Comparison of ENCODE assay signal across 28 mouse cellular contexts in genomic region chr7:25632679-25633078, GRCm38 (mm10). TPM values are rescaled to one million over a fixed set of nuclear protein-coding genes. Genes with fewer than 3 reads are reported as not detected.
DNase-seq lines count a peak whose midpoint lies in the region; ATAC-seq and TF ChIP-seq lines count a peak whose summit lies in the region.
"Had no signal": no experiment of that assay in that cellular context is flagged by ENCODE, and none has a peak within 500 bp of the region (broad histone marks: within the 10 kb centered on the region; RNA-seq: fewer than 3 reads in every experiment).

No protein-coding gene starts in this region.

- H3K9me3 ChIP-seq in lung, postnatal 0 days (ENCODE audit: low read length): no peaks in the 10 kb centered on the region
- H3K9me3 ChIP-seq: embryonic facial prominence, embryonic 12.5 days; forebrain, embryonic 13.5 days; G1E; hindbrain, embryonic 10.5 days; limb, embryonic 15.5 days; lung, embryonic 15.5 days; midbrain, embryonic 10.5 days; neural tube, embryonic 13.5 days had no signal

- intact Hi-C loops in gastrocnemius, adult 2 months (cut with DNase I): no loop called here

- DNase-seq in lung, postnatal 0 days (ENCODE audit: low spot score): peak; percentile 51
- no peak for DNase-seq in lung, postnatal 4 days
- DNase-seq in left cerebral cortex, adult 9 months (ENCODE audit: low spot score in 2 of 2): no peak
- DNase-seq in gastrocnemius, adult 2 months: no peak
- DNase-seq: adrenal gland, postnatal 25 days; cerebellum, adult 8-10 months; gastrocnemius, postnatal 14 days; kidney, adult 8-10 months; kidney, postnatal 36 days; thymus, adult 18-20 months; thymus, postnatal 4 days had no signal

- ATAC-seq in lung, postnatal 0 days: peak; percentile 37
- peak; percentile 87 for ATAC-seq in granulocyte monocyte progenitor cell, adult 5-6 weeks (replicated peaks; ENCODE audit: poor library complexity, severe bottlenecking)
- peak; percentile 52 for ATAC-seq in monocyte, adult 5-6 weeks (replicated peaks; ENCODE audit: insufficient number of reproducible peaks, low FRiP score, low TSS enrichment, poor library complexity, severe bottlenecking)
- ATAC-seq: CD4-positive, CD25-positive, alpha-beta regulatory T cell, adult 4 months; forebrain, embryonic 13.5 days; inflammation-experienced regulatory T-cells, adult 6 months had no signal

- TF ChIP-seq CTCF in lung, postnatal 0 days (IDR thresholded peaks at IDR 0.05): no peak
- no peak; the same call in 1 of the 2 replicates for TF ChIP-seq CTCF in bone marrow, adult 2 months (IDR thresholded peaks at IDR 0.05; ENCODE audit: control insufficient read depth, insufficient read depth, low read length)
- no peak for TF ChIP-seq CTCF in gastrocnemius, adult 2 months (IDR thresholded peaks at IDR 0.05)

- H3K27me3 ChIP-seq in lung, postnatal 0 days (replicated peaks; ENCODE audit: insufficient read depth, low read length): no peaks in the 10 kb centered on the region
- H3K27me3 ChIP-seq: lung, embryonic 15.5 days had no signal

- H3K4me1 ChIP-seq in lung, postnatal 0 days (ENCODE audit: insufficient read depth, low read depth, low read length): peaks cover 6% of the 10 kb centered on the region; the same call in 1 of the 2 replicates
- H3K4me1 ChIP-seq in bone marrow, adult 2 months (ENCODE audit: control insufficient read depth, insufficient read depth, low read length): peaks cover 16% of the 10 kb centered on the region

- TF ChIP-seq EP300 in lung, postnatal 0 days (IDR thresholded peaks at IDR 0.05): no peak

- WGBS in lung, postnatal 0 days: 79% methylated on average over 5 of the region's 5 CpGs
- WGBS in bone marrow, adult 2 months: 6% methylated on average over 5 of the region's 5 CpGs

- H3K9ac ChIP-seq in lung, postnatal 0 days (replicated peaks; ENCODE audit: low read depth): no peak overlapping the region
- H3K9ac ChIP-seq: embryonic facial prominence, embryonic 12.5 days; forebrain, embryonic 13.5 days; limb, embryonic 15.5 days; lung, embryonic 15.5 days; neural tube, embryonic 13.5 days had no signal

- H3K4me2 ChIP-seq in lung, postnatal 0 days (replicated peaks; ENCODE audit: low read depth, low read length): no peak overlapping the region
- H3K4me2 ChIP-seq: embryonic facial prominence, embryonic 12.5 days; forebrain, embryonic 13.5 days; limb, embryonic 15.5 days; lung, embryonic 15.5 days; neural tube, embryonic 13.5 days had no signal

- H3K4me3 ChIP-seq in lung, postnatal 0 days (ENCODE audit: low read depth, low read length): no peak overlapping the region
- peak overlapping the region; percentile 6 for H3K4me3 ChIP-seq in bone marrow, adult 2 months (replicated peaks; ENCODE audit: control insufficient read depth, low read depth, low read length)
- H3K4me3 ChIP-seq in gastrocnemius, adult 2 months: no peak overlapping the region
- H3K4me3 ChIP-seq: embryonic facial prominence, embryonic 12.5 days; erythroblast, embryonic 14.5 days; forebrain, embryonic 13.5 days; hindbrain, embryonic 10.5 days; limb, embryonic 15.5 days; lung, embryonic 15.5 days; midbrain, embryonic 10.5 days; neural tube, embryonic 13.5 days had no signal

- peaks cover 6% of the 10 kb centered on the region for H3K36me3 ChIP-seq in lung, postnatal 0 days (ENCODE audit: insufficient read depth, low read length)

- H3K27ac ChIP-seq in lung, postnatal 0 days (ENCODE audit: low read length): no peak overlapping the region
- H3K27ac ChIP-seq in bone marrow, adult 2 months (ENCODE audit: control insufficient read depth, insufficient read depth, low read depth, low read length, poor library complexity): peak overlapping the region; percentile 87
- no peak overlapping the region for H3K27ac ChIP-seq in gastrocnemius, adult 2 months
- H3K27ac ChIP-seq: embryonic facial prominence, embryonic 12.5 days; forebrain, embryonic 13.5 days; hindbrain, embryonic 10.5 days; limb, embryonic 15.5 days; lung, embryonic 15.5 days; midbrain, embryonic 10.5 days; neural tube, embryonic 13.5 days had no signal

- peak; percentile 43; the same call in 1 of the 2 replicates for TF ChIP-seq POLR2A in bone marrow, adult 2 months (IDR thresholded peaks at IDR 0.05; ENCODE audit: borderline replicate concordance, control insufficient read depth, low read depth, low read length)

RNA-seq across cellular contexts. Expression of gene B3gnt8, which starts 6.2 kb away (rescaled TPM):
- polyA plus RNA-seq in lung, postnatal 0 days (2015; fragmentation: Nextera tagmentation; extraction: Ambion mirVana): 10.1 and 10.9 TPM in 2 replicates
- polyA plus RNA-seq in bone marrow, adult 2 months (2011; ENCODE audit: insufficient read depth, insufficient read length, low replicate concordance, missing spikeins): 15.2 and 26.9 TPM in 2 replicates
- total RNA-seq in granulocyte monocyte progenitor cell, adult 5-6 weeks (2014; fragmentation: Nextera tagmentation): 18.7 and 26.1 TPM in 2 replicates
- 14.6 and 22.9 TPM in 2 replicates for total RNA-seq in granulocyte monocyte progenitor cell, adult 5-6 weeks (2017)
- 3.4 to 9.2 TPM (median 5.4 TPM) in 3 replicates for total RNA-seq in monocyte, adult 5-6 weeks (2017)
- total RNA-seq in gastrocnemius, adult 2 months (2021): 1 to 10 TPM; 1.5 to 1.6 TPM

RNA-seq across cellular contexts. Expression of gene Dmac2, which starts 13.5 kb away (rescaled TPM):
- 20.0 and 22.5 TPM in 2 replicates for polyA plus RNA-seq in lung, postnatal 0 days (2015; fragmentation: Nextera tagmentation; extraction: Ambion mirVana)
- 11.5 and 23.1 TPM in 2 replicates for polyA plus RNA-seq in bone marrow, adult 2 months (2011; ENCODE audit: insufficient read depth, insufficient read length, low replicate concordance, missing spikeins)
- total RNA-seq in granulocyte monocyte progenitor cell, adult 5-6 weeks (2014; fragmentation: Nextera tagmentation): 36.0 and 41.9 TPM in 2 replicates
- total RNA-seq in granulocyte monocyte progenitor cell, adult 5-6 weeks (2017): 35.6 and 39.0 TPM in 2 replicates
- total RNA-seq in monocyte, adult 5-6 weeks (2017): 37.9 to 60.2 TPM (median 48.5 TPM) in 3 replicates
- total RNA-seq in gastrocnemius, adult 2 months (2021): 10 to 100 TPM; 33.7 to 54.2 TPM

RNA-seq across cellular contexts. Expression of gene Erich4, which starts 17.0 kb away (rescaled TPM):
- not detected in 2 replicates for polyA plus RNA-seq in lung, postnatal 0 days (2015; fragmentation: Nextera tagmentation; extraction: Ambion mirVana)
- polyA plus RNA-seq in bone marrow, adult 2 months (2011; ENCODE audit: insufficient read depth, insufficient read length, low replicate concordance, missing spikeins): not detected in 2 replicates
- not detected in 2 replicates for total RNA-seq in granulocyte monocyte progenitor cell, adult 5-6 weeks (2014; fragmentation: Nextera tagmentation)
- total RNA-seq in granulocyte monocyte progenitor cell, adult 5-6 weeks (2017): not detected in 2 replicates
- not detected in 3 replicates for total RNA-seq in monocyte, adult 5-6 weeks (2017)
- not detected for total RNA-seq in gastrocnemius, adult 2 months (2021)
- total RNA-seq: adrenal gland, postnatal 25 days; G1E; gastrocnemius, postnatal 14 days; layer of hippocampus, postnatal 10 days; left cerebral cortex, postnatal 14 days had no signal
- polyA plus RNA-seq: CD4-positive, CD25-positive, alpha-beta regulatory T cell, adult 4 months; embryonic facial prominence, embryonic 12.5 days; erythroblast, embryonic 14.5 days; forebrain, embryonic 13.5 days; G1E; hindbrain, embryonic 10.5 days; inflammation-experienced regulatory T-cells, adult 6 months; limb, embryonic 15.5 days; lung, embryonic 15.5 days; midbrain, embryonic 10.5 days; neural tube, embryonic 13.5 days; stomach, embryonic 14.5 days had no signal

RNA-seq across cellular contexts. Expression of gene Bckdha, which starts 26.1 kb away (rescaled TPM):
- 61.8 and 71.7 TPM in 2 replicates for polyA plus RNA-seq in lung, postnatal 0 days (2015; fragmentation: Nextera tagmentation; extraction: Ambion mirVana)
- 26.3 and 36.1 TPM in 2 replicates for polyA plus RNA-seq in bone marrow, adult 2 months (2011; ENCODE audit: insufficient read depth, insufficient read length, low replicate concordance, missing spikeins)
- 42.3 and 76.3 TPM in 2 replicates for total RNA-seq in granulocyte monocyte progenitor cell, adult 5-6 weeks (2014; fragmentation: Nextera tagmentation)
- total RNA-seq in granulocyte monocyte progenitor cell, adult 5-6 weeks (2017): 59.8 and 64.6 TPM in 2 replicates
- total RNA-seq in monocyte, adult 5-6 weeks (2017): 21.4 to 28.0 TPM (median 26.7 TPM) in 3 replicates
- total RNA-seq in gastrocnemius, adult 2 months (2021): 100 to 1,000 TPM; 103 to 152 TPM

RNA-seq across cellular contexts. Expression of gene Exosc5, which starts 26.3 kb away (rescaled TPM):
- polyA plus RNA-seq in lung, postnatal 0 days (2015; fragmentation: Nextera tagmentation; extraction: Ambion mirVana): 46.7 and 49.7 TPM in 2 replicates
- 21.7 and 39.8 TPM in 2 replicates for polyA plus RNA-seq in bone marrow, adult 2 months (2011; ENCODE audit: insufficient read depth, insufficient read length, low replicate concordance, missing spikeins)
- total RNA-seq in granulocyte monocyte progenitor cell, adult 5-6 weeks (2014; fragmentation: Nextera tagmentation): 84.1 and 154 TPM in 2 replicates
- total RNA-seq in granulocyte monocyte progenitor cell, adult 5-6 weeks (2017): 73.1 and 81.3 TPM in 2 replicates
- total RNA-seq in monocyte, adult 5-6 weeks (2017): 20.9 to 26.6 TPM (median 23.0 TPM) in 3 replicates
- 10 to 100 TPM; 24.1 to 24.3 TPM for total RNA-seq in gastrocnemius, adult 2 months (2021)

Comparison
In these comparisons a context has a peak if more than half of its experiments do, and no peak if none do; other contexts are left out.
1. ATAC-seq: peak in every context shown above with its lines; median percentile 87 in granulocyte monocyte progenitor cell, adult 5-6 weeks; 52 in monocyte, adult 5-6 weeks; 37 in lung, postnatal 0 days.